Mouse (Mus musculus) cortical plate, adult 2 months (tissue): ENCODE data around the gene Prb1. TPM values are rescaled to one million over a fixed set of nuclear protein-coding genes. Genes with fewer than 3 reads are reported as not detected.
"Not testable (repeated sequence)": the region's sequence is repeated elsewhere in the genome, so short reads cannot be mapped to it uniquely, and the experiment has no call there.

Source experiments
- H3K27ac ChIP-seq: fragments of 200-500 bp; 2 replicates; pipeline ENCODE4 v1.5.1; 2012; ENCODE audit warnings: low read length, control low read depth, inconsistent platforms; ENCODE audit not compliant: insufficient read depth
- H3K4me1 ChIP-seq: fragments of 200-500 bp; 2 replicates; pipeline ENCODE4 v1.6.1; 2011; ENCODE audit warnings: low read length; ENCODE audit not compliant: control insufficient read depth, insufficient read depth
- H3K4me3 ChIP-seq: fragments of 200-500 bp; 2 replicates; pipeline ENCODE4 v1.5.1; 2011; ENCODE audit warnings: mild to moderate bottlenecking, low read length, control low read depth; ENCODE audit not compliant: insufficient read depth
- polyA plus RNA-seq: library from polyadenylated mRNA; depleted of rRNA; stranded (reverse); fragments of >200 nt; gene quantifications from 2 replicates; pipeline ENCODE4 v1.2.3, GENCODE M21; 2012; rRNA removed

The Prb1 gene
- not detected in 2 replicates for polyA plus RNA-seq

DNA sequence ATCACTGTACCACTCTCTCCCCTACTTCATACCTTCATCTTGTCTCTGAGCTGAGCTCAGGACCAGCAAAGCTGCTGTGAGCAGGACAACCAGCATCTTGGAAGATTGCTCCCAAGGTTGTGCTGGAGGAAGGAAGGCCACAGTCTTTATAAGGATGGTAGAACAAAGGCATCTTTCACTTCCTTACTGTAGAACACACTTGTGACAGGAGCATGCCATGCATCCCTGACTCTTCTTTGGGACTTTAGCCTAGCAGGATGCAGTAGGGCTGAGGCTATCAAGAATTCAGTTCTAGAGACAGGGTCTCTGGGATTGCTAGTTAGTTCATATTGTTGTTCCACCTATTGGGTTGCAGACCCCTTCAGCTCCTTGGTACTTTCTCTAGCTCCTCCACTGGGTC, at the start of gene Prb1:
TSS of gene Prb1 (minus strand) at position 101 of the 400 bp plus-strand sequence.
- H3K4me3 ChIP-seq, H3K4me1 ChIP-seq, H3K27ac ChIP-seq: not testable (repeated sequence)

Other genes starting within 250 kb of the Prb1 start
- not detected in 2 replicates for gene Prpmp5, start 104.2 kb upstream of the Prb1 start, polyA plus RNA-seq
- gene Gm8882, start 153.6 kb upstream of the Prb1 start, polyA plus RNA-seq = not detected in 2 replicates